Mouse (Mus musculus): ENCODE results near the gene Igflr1. TPM values are rescaled to one million over a fixed set of nuclear protein-coding genes. Genes with fewer than 3 reads are reported as not detected.

Gene Igflr1
- 3.8 and 6.0 TPM in 2 replicates for polyA plus RNA-seq (2015; fragmentation: Nextera tagmentation; extraction: Ambion mirVana)

DNA sequence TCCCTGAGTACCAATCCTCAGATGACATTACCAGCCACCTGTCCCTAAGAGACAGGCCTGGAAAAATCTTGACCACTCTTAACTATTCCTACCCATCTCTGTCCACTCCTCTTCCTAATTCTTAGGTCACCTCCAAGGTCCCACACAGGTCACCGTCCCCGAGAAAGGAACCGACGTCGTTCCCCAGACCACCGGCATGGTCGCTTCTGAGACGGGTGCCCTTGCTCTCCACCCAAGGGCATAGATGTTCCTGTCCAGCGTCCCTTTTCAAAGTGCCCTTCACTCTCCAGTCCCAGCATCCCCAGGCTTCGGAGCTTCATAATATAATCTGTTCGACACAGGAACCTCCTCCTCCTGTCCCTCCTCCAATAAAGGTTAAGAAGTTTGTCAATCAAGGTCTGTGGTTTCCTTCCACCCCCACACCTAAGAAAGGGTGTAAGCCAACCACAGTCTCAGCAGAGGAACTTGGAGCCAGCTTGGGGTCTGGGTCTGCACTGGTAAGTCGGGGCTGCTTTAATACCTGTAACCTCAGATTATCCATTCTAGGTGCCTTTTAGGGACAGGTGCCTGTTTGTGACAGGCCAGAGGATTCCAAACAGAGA lies at the start of gene Igflr1:
Igflr1 (plus strand) TSS at position 458 of the 602 bp plus-strand sequence.
- peak within 1 kb of the TSS; percentile 80 for H3K4me3 ChIP-seq (replicated peaks)
- WGBS, result 90% methylated on average over 12 of the region's 12 CpGs

DNA sequence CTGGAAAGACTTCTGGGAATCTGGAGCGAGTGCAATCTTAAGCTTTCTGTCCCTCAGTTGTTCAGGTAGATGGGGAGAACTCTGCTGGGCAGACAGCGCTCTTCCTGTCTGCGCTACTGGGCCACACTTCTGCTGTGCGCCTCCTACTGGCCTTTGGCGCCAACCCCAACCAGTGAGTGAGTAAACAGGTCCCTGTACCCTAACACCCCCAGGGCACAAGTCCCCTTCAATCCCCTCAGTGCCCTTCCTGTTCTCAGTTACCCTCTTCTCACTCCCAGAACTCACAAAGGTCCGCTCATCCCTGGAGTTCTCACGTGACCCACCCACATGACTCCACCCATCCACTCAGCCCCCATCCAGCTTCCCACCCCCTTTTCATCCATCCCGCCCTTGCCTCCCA lies 46.9 kb upstream of the Igflr1 start:
- no peak overlapping the region for H3K4me3 ChIP-seq (replicated peaks)
- ATAC-seq (replicated peaks; ENCODE audit: low FRiP score), result no peak
- peaks cover 7% of the 10 kb centered on the region for H3K36me3 ChIP-seq
- H3K9ac ChIP-seq, result no peak overlapping the region
- no peaks in the 10 kb centered on the region for H3K9me3 ChIP-seq (replicated peaks)
- 49% methylated on average over 8 of the region's 8 CpGs for WGBS
- no peaks in the 10 kb centered on the region for H3K27me3 ChIP-seq
- no peak overlapping the region for H3K27ac ChIP-seq
- peaks cover 36% of the 10 kb centered on the region for H3K4me1 ChIP-seq
- no peak overlapping the region for H3K4me2 ChIP-seq

More for the DNA sequence above, at the start of gene Igflr1:
- Histone ChIP-seq H3K27me3 (no peaks in the 10 kb centered on the region), H3K36me3 (peaks cover 59% of the 10 kb centered on the region), H3K27ac (0 out of 2 replicates have a peak within 1 kb of the TSS, but pooled peaks have one; percentile 97), H3K4me1 (peaks cover 25% of the 10 kb centered on the region), H3K9me3 (replicated peaks) (no peaks in the 10 kb centered on the region), H3K4me2 (peak within 1 kb of the TSS; percentile 79; the same call in 1 of the 2 replicates), H3K9ac (peak within 1 kb of the TSS; percentile 73; the same call in 1 of the 2 replicates)
- no peak for ATAC-seq (replicated peaks; ENCODE audit: low FRiP score)

DNA sequence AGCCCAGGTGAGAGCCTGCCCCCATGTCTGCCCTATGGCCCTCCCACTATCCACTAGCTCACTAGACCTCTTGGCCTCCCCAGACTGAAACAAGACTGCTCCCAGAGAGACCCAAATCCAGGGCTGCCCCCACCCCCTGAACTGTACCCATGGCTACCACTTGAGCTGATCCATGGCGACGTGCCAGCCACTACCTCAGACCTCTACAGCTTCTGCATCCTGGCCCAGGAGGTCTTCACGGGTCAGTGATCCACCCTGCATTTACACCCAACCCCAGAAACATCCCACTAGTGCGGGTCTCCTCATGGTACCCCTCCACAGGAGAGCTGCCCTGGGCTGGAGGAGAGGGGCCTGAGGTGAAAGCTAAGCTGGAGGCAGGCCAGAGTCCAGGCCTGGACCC lies 44.8 kb upstream of the Igflr1 start:
- H3K4me2 ChIP-seq, result no peak overlapping the region
- no peak overlapping the region for H3K9ac ChIP-seq
- no peak overlapping the region for H3K27ac ChIP-seq
- 47% methylated on average over 4 of the region's 4 CpGs for WGBS
- H3K9me3 ChIP-seq (replicated peaks), result no peaks in the 10 kb centered on the region
- peaks cover 27% of the 10 kb centered on the region for H3K36me3 ChIP-seq
- H3K4me3 ChIP-seq (replicated peaks), result no peak overlapping the region
- ATAC-seq (replicated peaks; ENCODE audit: low FRiP score), result 0 out of 2 replicates have a peak, but pooled peaks have one; percentile 19
- H3K4me1 ChIP-seq, result peaks cover 46% of the 10 kb centered on the region
- no peaks in the 10 kb centered on the region for H3K27me3 ChIP-seq

DNA sequence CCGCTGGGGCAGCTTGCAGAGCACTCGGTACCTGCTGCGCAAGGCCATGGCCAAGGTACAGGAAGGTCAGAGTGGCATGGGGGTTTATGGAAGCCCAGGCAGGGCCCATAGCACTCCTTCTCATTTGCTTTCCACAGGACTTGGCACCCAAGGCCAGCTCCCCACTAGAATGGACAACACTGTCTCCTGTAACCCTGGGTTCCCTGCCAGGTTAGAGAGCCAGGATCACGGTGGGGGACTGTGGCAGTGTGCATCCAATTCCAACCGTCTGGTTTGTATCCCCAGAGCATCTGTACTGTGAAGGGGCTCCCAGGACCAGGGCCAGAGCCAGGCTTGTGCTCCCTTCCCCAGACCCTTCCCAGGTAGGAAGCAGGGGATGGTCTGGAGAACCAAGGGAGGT lies 44.4 kb upstream of the Igflr1 start:
- peaks cover 32% of the 10 kb centered on the region for H3K36me3 ChIP-seq
- ATAC-seq (replicated peaks; ENCODE audit: low FRiP score), result no peak

DNA sequence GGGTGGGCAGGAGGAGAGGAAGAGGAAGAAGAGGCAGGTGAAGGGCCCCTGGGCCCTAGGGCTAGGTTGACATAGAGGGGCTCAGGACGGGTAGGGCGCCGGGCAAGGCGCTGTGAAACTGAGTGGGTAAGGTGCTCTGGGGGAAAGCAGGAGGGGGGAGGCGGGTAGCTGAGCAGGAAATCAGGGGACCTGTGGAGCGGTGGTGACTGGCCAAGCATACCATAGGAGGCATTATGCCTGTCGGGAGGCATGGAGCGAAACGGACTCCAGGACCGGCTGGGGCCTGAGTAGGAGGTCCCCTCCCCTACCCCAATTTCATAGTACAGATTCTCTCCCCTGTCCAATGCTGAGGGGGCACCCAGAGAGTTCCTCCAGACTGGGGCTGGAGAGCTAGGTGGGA lies 42.4 kb upstream of the Igflr1 start:
- Histone ChIP-seq H3K4me1 (peaks cover 63% of the 10 kb centered on the region), H3K9ac (no peak overlapping the region), H3K9me3 (replicated peaks) (no peaks in the 10 kb centered on the region), H3K4me3 (replicated peaks) (no peak overlapping the region), H3K4me2 (no peak overlapping the region), H3K36me3 (peaks cover 44% of the 10 kb centered on the region), H3K27me3 (no peaks in the 10 kb centered on the region), H3K27ac (peak overlapping the region; percentile 41; the same call in 1 of the 2 replicates)
- ATAC-seq (replicated peaks; ENCODE audit: low FRiP score), result peak; percentile 22
- 63% methylated on average over 10 of the region's 10 CpGs for WGBS

More for the DNA sequence above, 44.4 kb upstream of the Igflr1 start:
- peaks cover 49% of the 10 kb centered on the region for H3K4me1 ChIP-seq
- no peak overlapping the region for H3K27ac ChIP-seq
- H3K4me2 ChIP-seq, result no peak overlapping the region
- H3K27me3 ChIP-seq, result no peaks in the 10 kb centered on the region
- 81% methylated on average over 5 of the region's 5 CpGs for WGBS
- no peak overlapping the region for H3K9ac ChIP-seq
- H3K9me3 ChIP-seq (replicated peaks), result no peaks in the 10 kb centered on the region
- no peak overlapping the region for H3K4me3 ChIP-seq (replicated peaks)

DNA sequence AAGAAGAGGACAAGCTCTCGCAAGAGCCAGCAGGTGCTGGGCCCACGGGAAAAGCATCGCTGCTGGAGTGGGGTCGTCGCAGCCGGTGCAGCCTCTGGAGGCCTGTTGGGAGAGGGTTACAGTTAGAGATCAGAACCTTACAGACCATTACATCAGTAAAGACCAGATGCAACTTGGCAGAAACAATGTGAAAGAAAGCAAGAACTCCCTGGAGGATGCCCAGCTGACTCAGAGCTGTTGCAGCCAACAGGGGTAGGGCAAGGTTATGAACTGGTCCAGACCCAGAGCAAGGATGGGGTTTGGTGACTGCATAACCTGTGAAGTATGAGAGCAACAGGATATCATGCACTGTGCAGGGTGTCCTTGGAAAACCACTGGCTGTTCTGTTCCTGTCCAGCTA lies 40.7 kb upstream of the Igflr1 start:
- 91% methylated on average over 6 of the region's 6 CpGs for WGBS
- no peak overlapping the region for H3K27ac ChIP-seq
- no peaks in the 10 kb centered on the region for H3K9me3 ChIP-seq (replicated peaks)
- no peak overlapping the region for H3K4me2 ChIP-seq
- H3K4me3 ChIP-seq (replicated peaks), result no peak overlapping the region
- H3K36me3 ChIP-seq, result peaks cover 60% of the 10 kb centered on the region
- ATAC-seq (replicated peaks; ENCODE audit: low FRiP score), result no peak
- no peak overlapping the region for H3K9ac ChIP-seq
- peaks cover 65% of the 10 kb centered on the region for H3K4me1 ChIP-seq
- no peaks in the 10 kb centered on the region for H3K27me3 ChIP-seq

DNA sequence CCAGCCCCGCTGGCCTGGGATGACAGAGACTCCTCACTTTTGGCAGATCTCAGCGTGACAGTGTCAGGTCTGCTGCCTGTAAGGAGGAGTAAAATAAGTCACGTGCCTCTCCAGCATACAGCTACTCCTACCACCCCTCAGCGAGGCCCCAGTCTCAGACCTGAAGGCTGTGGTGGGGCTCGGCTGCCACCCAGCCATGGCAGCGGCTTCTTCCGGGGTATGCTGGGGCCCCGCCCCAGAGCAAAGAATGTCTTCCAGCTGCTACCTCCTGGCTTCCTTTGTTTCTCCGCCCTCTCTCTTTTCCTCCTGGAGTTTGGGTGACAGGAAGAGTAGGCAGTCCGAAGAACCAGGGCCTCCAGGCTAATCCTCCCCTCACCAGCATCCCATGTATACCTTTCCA lies 39.3 kb upstream of the Igflr1 start:
- peak overlapping the region; percentile 79 for H3K27ac ChIP-seq
- H3K4me2 ChIP-seq, result peak overlapping the region; percentile 49
- 25% methylated on average over 10 of the region's 10 CpGs for WGBS
- ATAC-seq (replicated peaks; ENCODE audit: low FRiP score), result peak; percentile 49
- H3K4me3 ChIP-seq (replicated peaks), result peak overlapping the region; percentile 10; the same call in 1 of the 2 replicates
- no peaks in the 10 kb centered on the region for H3K9me3 ChIP-seq (replicated peaks)
- peaks cover 53% of the 10 kb centered on the region for H3K4me1 ChIP-seq
- no peak overlapping the region for H3K9ac ChIP-seq
- H3K27me3 ChIP-seq, result no peaks in the 10 kb centered on the region
- peaks cover 75% of the 10 kb centered on the region for H3K36me3 ChIP-seq

DNA sequence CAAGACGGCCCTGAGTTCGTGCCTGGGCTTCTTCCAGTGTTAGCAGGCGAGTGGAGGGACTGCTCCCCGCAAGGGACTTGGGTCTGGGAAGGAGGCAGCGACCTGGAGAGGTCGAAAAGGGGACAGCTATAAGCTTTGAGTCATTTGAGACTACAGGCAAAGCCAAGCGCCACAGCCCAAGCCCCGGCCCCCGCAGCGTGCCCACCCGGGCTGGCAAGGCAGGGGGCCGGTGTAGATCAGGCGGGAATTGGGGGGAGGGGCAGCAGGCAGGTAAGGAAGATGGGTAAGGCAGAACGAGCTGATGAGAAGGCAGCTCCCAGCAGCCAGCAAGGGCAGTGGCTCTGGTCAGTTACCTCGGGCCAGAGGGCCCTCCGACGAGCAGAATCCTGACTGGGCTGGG lies 38.8 kb upstream of the Igflr1 start:
- H3K36me3 ChIP-seq, result peaks cover 79% of the 10 kb centered on the region
- no peaks in the 10 kb centered on the region for H3K9me3 ChIP-seq (replicated peaks)
- no peaks in the 10 kb centered on the region for H3K27me3 ChIP-seq
- H3K4me2 ChIP-seq, result peak overlapping the region; percentile 49
- peak; percentile 13; the same call in 1 of the 2 replicates for ATAC-seq (replicated peaks; ENCODE audit: low FRiP score)
- 19% methylated on average over 17 of the region's 17 CpGs for WGBS
- H3K9ac ChIP-seq, result no peak overlapping the region
- H3K27ac ChIP-seq, result peak overlapping the region; percentile 79
- peak overlapping the region; percentile 10; the same call in 1 of the 2 replicates for H3K4me3 ChIP-seq (replicated peaks)
- peaks cover 48% of the 10 kb centered on the region for H3K4me1 ChIP-seq

DNA sequence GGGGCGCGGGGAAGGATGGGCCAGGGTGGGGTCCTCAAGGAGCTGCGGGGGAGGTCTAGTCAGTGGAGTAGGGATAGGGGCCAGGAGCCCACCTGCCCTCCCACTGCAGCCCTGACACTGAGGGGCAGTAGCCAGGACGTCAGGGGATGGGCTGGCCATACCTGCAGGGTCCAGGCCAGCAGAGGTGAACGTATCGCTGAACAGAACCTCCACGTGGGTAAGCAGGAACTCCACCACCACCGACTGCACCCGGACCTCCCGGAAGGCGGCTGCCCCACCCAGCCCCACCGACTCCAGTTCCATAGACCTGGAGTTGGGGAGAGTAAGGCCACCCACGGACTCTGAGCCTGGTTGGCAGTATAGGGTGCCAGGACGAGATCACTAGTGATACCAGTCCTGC lies 38.2 kb upstream of the Igflr1 start:
- no peak overlapping the region for H3K9ac ChIP-seq
- H3K4me3 ChIP-seq (replicated peaks), result peak overlapping the region; percentile 10; the same call in 1 of the 2 replicates
- peak overlapping the region; percentile 49 for H3K4me2 ChIP-seq
- H3K27me3 ChIP-seq, result no peaks in the 10 kb centered on the region
- H3K27ac ChIP-seq, result peak overlapping the region; percentile 79; the same call in 1 of the 2 replicates
- no peak for ATAC-seq (replicated peaks; ENCODE audit: low FRiP score)
- H3K4me1 ChIP-seq, result peaks cover 43% of the 10 kb centered on the region
- H3K36me3 ChIP-seq, result peaks cover 85% of the 10 kb centered on the region
- H3K9me3 ChIP-seq (replicated peaks), result no peaks in the 10 kb centered on the region
- WGBS, result 73% methylated on average over 14 of the region's 14 CpGs

DNA sequence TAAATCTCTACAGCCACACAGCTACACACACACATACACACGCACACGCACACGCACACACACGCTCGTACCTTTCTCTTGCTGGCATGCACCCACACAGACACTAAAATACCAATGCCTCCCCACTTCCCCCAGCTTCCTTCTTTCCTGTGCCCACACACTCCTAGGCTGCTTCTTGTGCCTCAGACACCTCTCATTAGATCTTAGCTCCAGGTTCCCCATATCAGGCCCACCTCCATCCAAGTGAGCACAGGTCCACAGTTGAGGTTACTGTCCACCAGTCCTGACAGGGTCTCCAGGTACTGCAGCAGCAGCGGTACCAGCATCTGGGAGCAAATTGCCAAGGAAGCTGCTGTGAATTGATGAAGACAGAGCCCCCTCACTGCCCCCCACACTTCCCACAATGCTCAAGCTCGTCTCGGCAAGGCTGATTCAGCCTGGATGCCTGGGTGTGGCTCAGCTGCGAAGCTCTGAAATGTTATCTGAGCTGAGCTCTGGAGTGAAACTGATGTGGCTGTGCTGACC lies 33.9 kb upstream of the Igflr1 start:
- no peak overlapping the region for H3K9ac ChIP-seq
- no peak overlapping the region for H3K4me2 ChIP-seq
- 81% methylated on average over 9 of the region's 9 CpGs for WGBS
- no peak overlapping the region for H3K4me3 ChIP-seq (replicated peaks)
- H3K4me1 ChIP-seq, result peaks cover 40% of the 10 kb centered on the region
- H3K36me3 ChIP-seq, result peaks cover 62% of the 10 kb centered on the region
- no peak overlapping the region for H3K27ac ChIP-seq
- no peaks in the 10 kb centered on the region for H3K27me3 ChIP-seq
- ATAC-seq (replicated peaks; ENCODE audit: low FRiP score), result no peak
- H3K9me3 ChIP-seq (replicated peaks), result no peaks in the 10 kb centered on the region

DNA sequence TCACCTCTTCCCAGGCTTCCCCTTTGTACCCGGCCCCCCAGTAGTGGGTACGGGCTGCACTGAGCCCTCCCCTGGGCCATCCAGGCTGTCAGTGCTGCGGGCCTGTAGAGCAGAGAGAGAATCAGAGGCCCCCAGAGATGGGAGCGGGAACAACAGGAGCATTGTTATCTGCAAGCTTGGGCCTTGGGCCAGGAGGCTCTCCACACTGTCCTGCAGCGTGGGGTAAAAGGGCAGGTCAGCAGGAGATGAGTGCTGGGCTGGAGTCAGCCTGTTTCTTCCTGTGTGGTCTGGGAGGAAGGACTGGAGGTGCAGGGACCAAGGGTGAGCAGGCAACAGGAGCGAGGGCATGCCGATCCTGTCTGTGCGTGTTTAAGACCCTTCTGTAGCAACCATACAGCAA lies 32.3 kb upstream of the Igflr1 start:
- Histone ChIP-seq H3K9ac (peak overlapping the region; percentile 23; the same call in 1 of the 2 replicates), H3K36me3 (peaks cover 55% of the 10 kb centered on the region), H3K27me3 (no peaks in the 10 kb centered on the region), H3K4me2 (peak overlapping the region; percentile 89), H3K4me3 (replicated peaks) (no peak overlapping the region), H3K27ac (peak overlapping the region; percentile 22; the same call in 1 of the 2 replicates), H3K9me3 (replicated peaks) (no peaks in the 10 kb centered on the region), H3K4me1 (peaks cover 30% of the 10 kb centered on the region)
- whole genome bisulfite sequencing, result 37% methylated on average over 8 of the region's 8 CpGs
- ATAC-seq (replicated peaks; ENCODE audit: low FRiP score), result peak; percentile 16; the same call in 1 of the 2 replicates

DNA sequence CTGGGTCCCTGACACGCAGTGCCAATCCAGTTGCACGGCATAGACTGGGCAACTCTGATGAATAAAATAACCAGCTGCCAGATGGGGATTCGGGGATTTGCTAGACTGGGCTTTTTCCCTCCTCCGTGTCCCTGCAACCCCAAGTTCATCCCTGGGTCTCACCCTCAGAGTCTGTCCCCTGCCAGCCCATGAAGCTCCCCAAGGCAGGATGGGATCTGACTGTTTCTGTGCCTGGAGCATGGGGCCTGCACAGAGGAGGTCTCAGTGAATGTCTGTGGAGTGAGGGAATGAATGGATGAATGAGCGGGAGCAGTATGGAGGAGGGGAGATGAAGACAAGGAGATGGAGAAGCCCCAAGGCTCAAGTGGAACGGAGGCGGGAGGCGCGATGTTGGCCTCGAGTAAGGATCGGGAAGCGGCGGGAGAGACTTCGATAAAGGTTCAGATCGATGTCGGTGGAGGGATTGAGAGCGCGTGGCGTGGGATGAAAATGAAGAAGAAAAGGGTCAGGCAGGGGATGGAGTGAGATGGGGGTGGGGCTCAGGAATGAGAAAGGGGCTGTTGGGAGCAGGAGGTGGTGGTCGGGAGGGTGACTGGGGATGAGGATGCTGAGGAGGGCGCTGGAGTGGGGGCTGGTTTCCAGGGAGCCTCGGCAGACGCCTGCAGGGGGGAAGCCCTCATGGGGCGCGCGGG lies 31.1 kb upstream of the Igflr1 start:
- 7% methylated on average over 26 of the region's 26 CpGs for WGBS
- Histone ChIP-seq H3K36me3 (peaks cover 52% of the 10 kb centered on the region), H3K9ac (peak overlapping the region; percentile 65), H3K4me1 (peaks cover 29% of the 10 kb centered on the region), H3K27me3 (no peaks in the 10 kb centered on the region), H3K9me3 (replicated peaks) (no peaks in the 10 kb centered on the region), H3K4me3 (replicated peaks) (peak overlapping the region; percentile 85), H3K27ac (peak overlapping the region; percentile 74), H3K4me2 (peak overlapping the region; percentile 89)
- no peak; the same call in 1 of the 2 replicates for ATAC-seq (replicated peaks; ENCODE audit: low FRiP score)
